Mouse (Mus musculus) embryonic fibroblast, embryonic 13.5 days (primary cell): ENCODE results near the gene Itgav.

Experiments
- CTCF ChIP-seq: IDR thresholded peaks from 2 replicates; pipeline ENCODE4 v1.5.1; 2011; ENCODE audit warnings: mild to moderate bottlenecking, control low read depth, low read length, moderate library complexity, borderline replicate concordance; ENCODE audit not compliant: insufficient read depth
- POLR2A ChIP-seq: IDR thresholded peaks from 2 replicates; pipeline ENCODE4 v1.6.1; 2011; ENCODE audit warnings: low read depth, mild to moderate bottlenecking, control low read depth, low read length, moderate library complexity

DNA sequence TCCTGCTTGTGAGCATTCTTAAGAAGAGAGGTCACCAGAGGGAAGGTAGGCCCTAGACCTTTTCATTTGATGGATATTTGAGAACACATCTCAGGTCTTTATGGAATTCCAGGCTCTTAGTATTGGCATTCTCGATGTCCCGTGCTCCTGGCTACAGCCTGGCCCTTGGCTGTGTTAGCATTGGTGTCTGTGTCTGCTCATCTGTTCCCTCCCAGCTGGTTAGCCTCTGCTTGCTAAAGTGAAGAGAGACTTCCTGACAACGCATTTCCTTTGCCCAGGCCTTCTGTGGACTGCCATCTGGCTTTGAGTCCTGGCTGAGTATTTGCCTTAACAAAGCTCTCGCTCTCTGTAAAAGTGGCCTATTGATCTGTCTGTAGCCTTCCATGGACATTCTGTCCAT, 108.7 kb downstream of the Itgav start:
- TF ChIP-seq POLR2A (no peak), CTCF (no peak)
